Mouse (Mus musculus): ENCODE measurements around the gene Apoc2. TPM values are rescaled to one million over a fixed set of nuclear protein-coding genes. Genes with fewer than 3 reads are reported as not detected.

Gene Apoc2
- total and polyA plus RNA-seq, 2 experiments from 2014 or later = 0.78 TPM; not detected in 1

- no peak overlapping the region for H3K27ac ChIP-seq (ENCODE audit: low read depth)
- H3K4me1 ChIP-seq (ENCODE audit: control insufficient read depth, insufficient read depth) = peaks cover 5% of the 10 kb centered on the region; the same call in 1 of the 2 replicates
- no peaks in the 10 kb centered on the region for H3K36me3 ChIP-seq (replicated peaks; ENCODE audit: control insufficient read depth, insufficient read depth, low read length)
- no peak overlapping the region for H3K9ac ChIP-seq (replicated peaks; ENCODE audit: low read depth, low read length)
- DNase-seq (ENCODE audit: low spot score) = no peak
- H3K4me2 ChIP-seq (ENCODE audit: low read depth, low read length) = no peak overlapping the region
- H3K9me3 ChIP-seq (replicated peaks; ENCODE audit: control insufficient read depth, low read length) = no peaks in the 10 kb centered on the region
- 52% methylated on average over 14 of the region's 14 CpGs for WGBS
- H3K4me3 ChIP-seq (ENCODE audit: low read depth, low read length) = no peak overlapping the region
- no peak for TF ChIP-seq EP300 (IDR thresholded peaks at IDR 0.05; ENCODE audit: low read depth)
- TF ChIP-seq CTCF (IDR thresholded peaks at IDR 0.05; ENCODE audit: low read depth) = no peak
- ATAC-seq (ENCODE audit: insufficient read depth, low read depth) = no peak
- no peaks in the 10 kb centered on the region for H3K27me3 ChIP-seq (ENCODE audit: control insufficient read depth, insufficient read depth, low read length)
These were observed 4.5 kb downstream of the Apoc2 start for GRCm38 (mm10) chr7:19673083-19673699.

GRCm38 (mm10) chr7:19671511-19671910, 6.2 kb downstream of the Apoc2 start:
- no peaks in the 10 kb centered on the region for H3K36me3 ChIP-seq (replicated peaks; ENCODE audit: control insufficient read depth, insufficient read depth, low read length)
- H3K9me3 ChIP-seq (replicated peaks; ENCODE audit: control insufficient read depth, low read length) = no peaks in the 10 kb centered on the region
- DNase-seq (ENCODE audit: low spot score) (no peak), ATAC-seq (ENCODE audit: insufficient read depth, low read depth) (no peak)
- H3K27ac ChIP-seq (ENCODE audit: low read depth) = no peak overlapping the region
- TF ChIP-seq EP300 (IDR thresholded peaks at IDR 0.05; ENCODE audit: low read depth) (no peak), CTCF (IDR thresholded peaks at IDR 0.05; ENCODE audit: low read depth) (no peak)
- H3K9ac ChIP-seq (replicated peaks; ENCODE audit: low read depth, low read length) = no peak overlapping the region
- H3K4me1 ChIP-seq (ENCODE audit: control insufficient read depth, insufficient read depth) = peaks cover 5% of the 10 kb centered on the region; the same call in 1 of the 2 replicates
- no peaks in the 10 kb centered on the region for H3K27me3 ChIP-seq (ENCODE audit: control insufficient read depth, insufficient read depth, low read length)
- no peak overlapping the region for H3K4me2 ChIP-seq (ENCODE audit: low read depth, low read length)
- WGBS = 62% methylated on average over 10 of the region's 10 CpGs
- H3K4me3 ChIP-seq (ENCODE audit: low read depth, low read length) = no peak overlapping the region

DNA sequence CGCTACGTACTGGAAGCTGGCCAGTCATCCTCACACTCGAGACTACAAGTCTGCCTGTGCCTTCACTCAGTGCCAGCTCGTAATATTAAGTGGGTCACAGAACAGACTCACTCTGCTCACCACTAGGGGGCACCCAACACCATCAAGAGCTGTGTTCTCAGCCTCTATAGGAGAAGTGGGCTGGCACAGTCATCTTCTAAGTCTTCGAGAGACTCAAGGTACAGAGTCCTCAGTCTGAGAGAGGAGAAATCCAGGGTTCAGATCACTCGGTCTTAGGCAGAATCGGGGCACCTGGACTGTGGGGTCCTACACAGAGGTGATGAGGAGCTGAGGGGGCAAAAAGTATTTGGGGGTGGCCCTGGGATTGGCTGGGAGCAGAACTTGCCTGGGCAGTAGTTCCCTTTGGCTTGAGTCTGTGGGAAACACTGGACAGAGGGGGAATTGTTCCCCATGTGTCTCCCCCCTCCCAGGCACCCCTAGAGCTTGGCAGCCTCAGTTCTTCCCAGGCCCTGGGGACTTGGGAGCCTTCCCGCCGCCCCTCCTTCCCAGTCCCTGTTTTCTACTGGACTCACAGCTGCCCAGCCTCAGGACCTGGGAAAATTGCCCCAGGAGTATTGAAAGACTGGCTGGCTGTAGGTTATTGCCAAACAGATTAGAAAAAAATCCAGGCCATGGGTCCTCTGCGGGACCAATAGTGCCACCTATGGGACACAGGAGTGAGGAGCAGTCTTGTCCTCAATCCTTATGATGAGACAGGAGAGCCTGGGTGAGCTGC, 8.6 kb downstream of the Apoc2 start:
- Histone ChIP-seq H3K4me1 (ENCODE audit: control insufficient read depth, insufficient read depth) (peaks cover 10% of the 10 kb centered on the region), H3K9me3 (replicated peaks; ENCODE audit: control insufficient read depth, low read length) (no peaks in the 10 kb centered on the region), H3K36me3 (replicated peaks; ENCODE audit: control insufficient read depth, insufficient read depth, low read length) (no peaks in the 10 kb centered on the region), H3K27ac (ENCODE audit: low read depth) (peak overlapping the region; percentile 72), H3K9ac (replicated peaks; ENCODE audit: low read depth, low read length) (no peak overlapping the region), H3K27me3 (ENCODE audit: control insufficient read depth, insufficient read depth, low read length) (no peaks in the 10 kb centered on the region), H3K4me3 (ENCODE audit: low read depth, low read length) (no peak overlapping the region), H3K4me2 (ENCODE audit: low read depth, low read length) (peak overlapping the region; percentile 27)
- DNase-seq (ENCODE audit: low spot score) = peak; percentile 91
- WGBS = 6% methylated on average over 10 of the region's 10 CpGs
- peak; percentile 75 for ATAC-seq (ENCODE audit: insufficient read depth, low read depth)
- no peak for TF ChIP-seq EP300 (IDR thresholded peaks at IDR 0.05; ENCODE audit: low read depth)
- peak; percentile 98 for TF ChIP-seq CTCF (IDR thresholded peaks at IDR 0.05; ENCODE audit: low read depth)

GRCm38 (mm10) chr7:19667434-19667833, 10.3 kb downstream of the Apoc2 start:
- 64% methylated on average over 2 of the region's 2 CpGs for WGBS
- H3K4me2 ChIP-seq (ENCODE audit: low read depth, low read length) = no peak overlapping the region

DNA sequence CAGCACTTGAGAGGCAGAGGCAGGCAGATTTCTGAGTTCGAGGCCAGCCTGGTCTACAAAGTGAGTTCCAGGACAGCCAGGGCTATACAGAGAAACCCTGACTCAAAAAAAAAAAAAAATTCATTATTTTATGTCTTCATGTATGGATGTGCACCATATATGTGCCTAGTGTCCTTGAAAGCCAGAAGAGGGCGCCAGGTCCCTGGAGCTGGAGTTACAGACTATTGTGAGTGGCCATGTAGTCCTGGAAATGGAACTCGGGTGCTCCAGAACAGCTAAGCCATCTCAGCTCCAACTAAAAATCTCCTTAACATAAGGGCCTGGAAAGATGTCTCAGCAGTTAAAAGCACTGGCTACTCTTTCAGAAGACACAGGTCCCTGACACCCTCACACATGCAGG, 11.0 kb downstream of the Apoc2 start:
- TF ChIP-seq EP300 (IDR thresholded peaks at IDR 0.05; ENCODE audit: low read depth) = no peak
- TF ChIP-seq CTCF (IDR thresholded peaks at IDR 0.05; ENCODE audit: low read depth) = peak; percentile 13; the same call in 1 of the 2 replicates
- ATAC-seq (ENCODE audit: insufficient read depth, low read depth) (no peak), DNase-seq (ENCODE audit: low spot score) (no peak)
- H3K4me3 ChIP-seq (ENCODE audit: low read depth, low read length) = no peak overlapping the region
- H3K9ac ChIP-seq (replicated peaks; ENCODE audit: low read depth, low read length) = no peak overlapping the region
- peaks cover 4% of the 10 kb centered on the region; the same call in 1 of the 2 replicates for H3K36me3 ChIP-seq (replicated peaks; ENCODE audit: control insufficient read depth, insufficient read depth, low read length)
- WGBS = 60% methylated on average over 3 of the region's 3 CpGs
- no peak overlapping the region for H3K4me2 ChIP-seq (ENCODE audit: low read depth, low read length)
- no peak overlapping the region for H3K27ac ChIP-seq (ENCODE audit: low read depth)
- peaks cover 18% of the 10 kb centered on the region for H3K4me1 ChIP-seq (ENCODE audit: control insufficient read depth, insufficient read depth)
- H3K27me3 ChIP-seq (ENCODE audit: control insufficient read depth, insufficient read depth, low read length) = no peaks in the 10 kb centered on the region
- no peaks in the 10 kb centered on the region for H3K9me3 ChIP-seq (replicated peaks; ENCODE audit: control insufficient read depth, low read length)

More at GRCm38 (mm10) chr7:19667434-19667833, 10.3 kb downstream of the Apoc2 start:
- H3K36me3 ChIP-seq (replicated peaks; ENCODE audit: control insufficient read depth, insufficient read depth, low read length) = no peaks in the 10 kb centered on the region
- H3K27ac ChIP-seq (ENCODE audit: low read depth) = no peak overlapping the region
- H3K4me3 ChIP-seq (ENCODE audit: low read depth, low read length) = no peak overlapping the region
- H3K4me1 ChIP-seq (ENCODE audit: control insufficient read depth, insufficient read depth) = peaks cover 18% of the 10 kb centered on the region
- no peak for DNase-seq (ENCODE audit: low spot score)
- ATAC-seq (ENCODE audit: insufficient read depth, low read depth) = no peak
- no peaks in the 10 kb centered on the region for H3K9me3 ChIP-seq (replicated peaks; ENCODE audit: control insufficient read depth, low read length)
- no peak overlapping the region for H3K9ac ChIP-seq (replicated peaks; ENCODE audit: low read depth, low read length)
- H3K27me3 ChIP-seq (ENCODE audit: control insufficient read depth, insufficient read depth, low read length) = no peaks in the 10 kb centered on the region
- no peak for TF ChIP-seq CTCF (IDR thresholded peaks at IDR 0.05; ENCODE audit: low read depth)

Data from heart, postnatal 0 days (tissue).